Mouse (Mus musculus) hindbrain, embryonic 10.5 days (tissue): ENCODE data around the gene Mark4. TPM values are rescaled to one million over a fixed set of nuclear protein-coding genes. Genes with fewer than 3 reads are reported as not detected.

Experiments
- DNase-seq: peaks from one replicate; pipeline ENCODE4 v3.0.0-alpha.2; 2017; ENCODE audit warnings: low spot score
- H3K27ac ChIP-seq: fragments of 300-500 bp; sonication (generic); 2 replicates; pipeline ENCODE4 v1.5.1; 2016; ENCODE audit warnings: mild to moderate bottlenecking, moderate library complexity
- H3K27me3 ChIP-seq: fragments of 300-500 bp; sonication (generic); 2 replicates; pipeline ENCODE4 v1.6.1; 2016; ENCODE audit warnings: mild to moderate bottlenecking; ENCODE audit not compliant: poor library complexity, insufficient read depth, severe bottlenecking
- H3K36me3 ChIP-seq: fragments of 300-500 bp; sonication (generic); 2 replicates; pipeline ENCODE4 v1.6.1; 2016; ENCODE audit warnings: mild to moderate bottlenecking, moderate library complexity
- H3K4me1 ChIP-seq: fragments of 300-500 bp; sonication (generic); replicated peaks from 2 replicates; pipeline ENCODE4 v1.6.1; 2016; ENCODE audit warnings: mild to moderate bottlenecking
- H3K4me3 ChIP-seq: fragments of 300-500 bp; sonication (generic); 2 replicates; pipeline ENCODE4 v1.5.1; 2016; ENCODE audit warnings: mild to moderate bottlenecking, moderate library complexity
- H3K9me3 ChIP-seq: fragments of 300-500 bp; sonication (generic); 2 replicates; pipeline ENCODE4 v1.6.1; 2016; ENCODE audit warnings: mild to moderate bottlenecking, moderate library complexity
- WGBS: fragments of 180-500 bp; shearing (Covaris S2); methylation state at CpG from one replicate; pipeline ENCODE4 v1.1.7; 2016; 5-methylcytosine and 5-hydroxymethylcytosine counted together
- polyA plus RNA-seq: library from polyadenylated mRNA; unstranded; fragments of >200 nt; fragmentation: Nextera tagmentation; extraction: Ambion mirVana; gene quantifications from 2 replicates; pipeline ENCODE4 v1.2.1, GENCODE M21; 2016

Gene Mark4
- polyA plus RNA-seq, 1 experiment from 2014 or later: 13.6 TPM

GRCm38 (mm10) chr7:19402535-19403112, 56.0 kb downstream of the Mark4 start:
- Histone ChIP-seq H3K27me3 (peaks cover 81% of the 10 kb centered on the region), H3K4me3 (no peak overlapping the region), H3K4me1 (peaks cover 27% of the 10 kb centered on the region), H3K36me3 (no peaks in the 10 kb centered on the region), H3K27ac (no peak overlapping the region), H3K9me3 (peaks cover 11% of the 10 kb centered on the region)
- 80% methylated on average over 9 of the region's 9 CpGs for WGBS
- no peak for DNase-seq

DNA sequence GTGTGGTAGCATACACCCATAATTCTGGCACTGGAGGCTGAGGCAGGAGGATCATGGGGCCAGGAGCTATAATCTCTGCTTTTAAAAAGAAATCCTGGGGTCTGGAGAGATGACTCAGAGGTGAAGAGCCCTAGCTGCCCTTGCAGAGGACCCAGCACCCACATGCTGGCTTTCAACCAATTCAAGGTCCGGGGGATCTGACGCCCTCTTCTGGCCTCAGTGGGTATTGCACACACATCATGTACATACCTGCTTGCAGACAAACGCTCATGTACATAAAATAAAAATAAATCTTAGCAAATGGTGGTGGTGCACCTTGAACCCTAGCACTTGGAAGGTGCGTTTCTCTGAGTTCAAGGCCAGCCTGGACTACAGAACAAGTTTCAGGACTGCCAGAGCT, 57.7 kb downstream of the Mark4 start:
- peaks cover 27% of the 10 kb centered on the region for H3K4me1 ChIP-seq
- peaks cover 11% of the 10 kb centered on the region for H3K9me3 ChIP-seq
- no peak for DNase-seq
- H3K27ac ChIP-seq: no peak overlapping the region
- H3K4me3 ChIP-seq: no peak overlapping the region
- no peaks in the 10 kb centered on the region for H3K36me3 ChIP-seq
- 80% methylated on average over 4 of the region's 4 CpGs for WGBS
- peaks cover 71% of the 10 kb centered on the region for H3K27me3 ChIP-seq

DNA sequence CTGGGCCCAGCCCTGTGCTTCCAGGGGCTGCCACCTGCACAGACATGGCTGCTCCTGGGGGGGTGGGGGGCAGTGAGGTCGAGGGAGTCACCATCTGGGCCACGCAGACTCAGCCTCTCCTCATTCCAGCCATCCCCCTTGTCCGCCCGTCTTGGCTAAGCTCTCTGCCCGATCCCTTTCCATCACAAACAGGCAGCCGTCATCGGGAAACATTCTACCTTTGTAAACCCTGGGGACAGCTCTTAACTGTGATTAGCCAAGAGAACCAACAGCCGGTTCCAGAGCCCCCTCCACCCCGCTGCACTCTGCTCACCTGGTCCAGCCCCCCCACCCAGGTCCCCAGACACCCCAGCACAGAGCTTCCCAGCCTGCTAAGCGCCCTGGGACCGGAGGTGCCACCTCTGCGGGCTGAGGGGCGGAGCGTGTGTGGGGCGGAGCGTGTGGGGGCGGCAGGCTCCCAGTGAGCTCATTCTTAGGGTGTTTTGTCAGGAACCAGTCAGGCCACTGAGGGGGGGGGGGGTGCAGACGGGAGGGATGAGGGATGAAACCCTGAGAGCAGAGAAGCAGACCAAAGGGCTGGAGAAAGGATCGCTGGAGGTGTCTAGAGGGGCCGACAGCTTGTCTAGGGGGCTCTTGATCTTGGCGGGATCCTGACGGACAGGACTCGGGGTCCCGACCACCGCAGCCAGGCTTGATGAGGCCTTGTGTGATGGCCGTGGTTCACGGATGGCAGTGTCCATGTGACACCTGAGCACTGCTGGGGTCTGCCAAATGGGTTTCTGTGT, 58.9 kb downstream of the Mark4 start:
- H3K36me3 ChIP-seq: peaks cover 12% of the 10 kb centered on the region

DNA sequence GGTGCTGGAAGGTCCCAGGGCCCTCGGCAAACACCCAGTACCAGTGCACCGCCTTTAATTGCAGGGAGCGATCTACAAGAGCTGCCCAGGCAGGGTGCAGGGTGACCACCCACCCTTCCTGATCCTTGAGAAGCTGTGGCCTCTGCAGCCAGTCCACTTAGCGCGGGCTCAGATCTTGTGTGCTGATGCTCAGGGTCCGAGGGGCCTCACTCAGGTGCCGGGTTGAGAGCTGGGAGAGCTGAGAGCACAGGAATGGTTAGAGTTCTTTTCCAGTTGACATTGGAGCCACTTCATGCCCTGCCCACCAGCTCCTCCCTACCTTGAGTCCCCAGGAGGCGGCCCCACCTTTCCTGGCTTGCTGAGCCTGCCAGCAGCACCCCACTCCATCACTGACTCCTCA, 64.1 kb downstream of the Mark4 start:
- peaks cover 7% of the 10 kb centered on the region for H3K4me1 ChIP-seq
- H3K27ac ChIP-seq: no peak overlapping the region; the same call in 1 of the 2 replicates
- peaks cover 9% of the 10 kb centered on the region for H3K27me3 ChIP-seq
- WGBS: 90% methylated on average over 8 of the region's 8 CpGs
- H3K9me3 ChIP-seq: no peaks in the 10 kb centered on the region
- H3K36me3 ChIP-seq: peaks cover 64% of the 10 kb centered on the region
- H3K4me3 ChIP-seq: no peak overlapping the region
- DNase-seq: no peak

More for the DNA sequence above, 58.9 kb downstream of the Mark4 start:
- H3K27me3 ChIP-seq: peaks cover 60% of the 10 kb centered on the region
- peak overlapping the region; percentile 35; the same call in 1 of the 2 replicates for H3K27ac ChIP-seq
- WGBS: 4% methylated on average over 27 of the region's 27 CpGs
- peaks cover 23% of the 10 kb centered on the region for H3K4me1 ChIP-seq
- peak; percentile 35 for DNase-seq
- peak overlapping the region; percentile 48 for H3K4me3 ChIP-seq
- H3K9me3 ChIP-seq: peaks cover 11% of the 10 kb centered on the region

DNA sequence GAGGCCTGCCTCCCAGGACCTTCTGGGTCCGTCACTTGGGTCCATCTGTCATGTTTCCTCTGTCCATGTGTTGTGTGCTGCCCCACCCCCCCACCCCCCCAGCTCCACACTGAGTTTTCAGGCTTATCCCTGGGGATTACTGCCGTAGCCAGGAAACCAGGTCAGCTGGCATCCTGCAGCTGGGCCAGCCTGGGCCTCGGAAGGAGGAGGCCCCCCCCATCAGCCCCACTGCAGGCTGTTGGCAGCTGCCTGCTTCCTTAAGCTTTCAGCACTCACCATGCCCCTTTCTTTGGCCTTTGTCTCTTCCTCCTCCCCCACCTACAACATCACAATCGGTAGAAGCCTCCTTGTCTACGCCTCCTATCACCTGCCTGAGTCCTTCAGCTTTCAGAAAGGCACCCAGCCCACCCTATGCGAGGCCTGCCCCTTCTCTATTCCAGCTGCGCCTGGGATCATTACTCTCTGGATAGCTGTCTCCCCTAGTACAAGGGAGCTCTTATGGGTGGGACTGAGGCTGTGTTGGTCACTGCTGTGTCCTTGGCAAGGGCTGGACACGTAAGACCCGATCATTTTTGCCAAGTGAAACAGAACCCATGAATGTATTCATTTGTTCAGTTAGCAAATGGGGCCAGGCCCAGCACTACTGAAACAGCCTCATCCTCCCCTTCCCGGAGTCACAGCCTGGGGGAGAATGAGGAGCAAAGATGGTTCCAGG, 69.8 kb downstream of the Mark4 start:
- no peak for DNase-seq
- 76% methylated on average over 10 of the region's 10 CpGs for WGBS
- Histone ChIP-seq H3K27ac (peak overlapping the region; percentile 59; the same call in 1 of the 2 replicates), H3K4me3 (no peak overlapping the region), H3K4me1 (peaks cover 13% of the 10 kb centered on the region), H3K36me3 (peaks cover 100% of the 10 kb centered on the region), H3K9me3 (no peaks in the 10 kb centered on the region), H3K27me3 (no peaks in the 10 kb centered on the region)

DNA sequence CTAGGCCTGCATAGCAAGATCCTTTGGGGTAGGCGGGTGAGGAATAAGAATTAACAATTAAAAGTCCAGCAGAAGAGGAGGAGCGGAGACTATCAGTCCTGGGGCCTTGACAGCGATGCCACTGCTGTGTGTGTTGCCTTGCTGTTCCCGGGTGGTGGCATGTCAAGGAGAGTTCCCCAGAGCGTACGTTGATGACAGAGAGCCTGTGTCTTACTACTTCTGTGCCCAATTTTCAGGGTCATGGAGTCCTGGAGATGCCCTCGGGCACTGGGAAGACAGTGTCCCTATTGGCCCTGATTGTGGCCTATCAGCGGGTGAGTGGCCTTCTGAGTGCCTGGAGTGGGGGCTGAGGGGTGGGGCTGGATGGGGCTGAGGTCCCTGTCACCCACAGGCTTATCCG, 74.9 kb downstream of the Mark4 start:
- H3K27me3 ChIP-seq: no peaks in the 10 kb centered on the region
- H3K36me3 ChIP-seq: peaks cover 51% of the 10 kb centered on the region
- 84% methylated on average over 9 of the region's 9 CpGs for WGBS
- no peak for DNase-seq
- H3K4me3 ChIP-seq: peak overlapping the region; percentile 96; the same call in 1 of the 2 replicates
- H3K4me1 ChIP-seq: peaks cover 27% of the 10 kb centered on the region
- H3K9me3 ChIP-seq: no peaks in the 10 kb centered on the region
- H3K27ac ChIP-seq: no peak overlapping the region

- peaks cover 46% of the 10 kb centered on the region for H3K36me3 ChIP-seq
- H3K27ac ChIP-seq: peak overlapping the region; percentile 84
- no peak for DNase-seq
- WGBS: 0% methylated on average over 37 of the region's 37 CpGs
- H3K4me1 ChIP-seq: peaks cover 20% of the 10 kb centered on the region
- H3K4me3 ChIP-seq: peak overlapping the region; percentile 96
- H3K27me3 ChIP-seq: no peaks in the 10 kb centered on the region
- no peaks in the 10 kb centered on the region for H3K9me3 ChIP-seq
These were observed 76.5 kb downstream of the Mark4 start for GRCm38 (mm10) chr7:19382166-19382541.

DNA sequence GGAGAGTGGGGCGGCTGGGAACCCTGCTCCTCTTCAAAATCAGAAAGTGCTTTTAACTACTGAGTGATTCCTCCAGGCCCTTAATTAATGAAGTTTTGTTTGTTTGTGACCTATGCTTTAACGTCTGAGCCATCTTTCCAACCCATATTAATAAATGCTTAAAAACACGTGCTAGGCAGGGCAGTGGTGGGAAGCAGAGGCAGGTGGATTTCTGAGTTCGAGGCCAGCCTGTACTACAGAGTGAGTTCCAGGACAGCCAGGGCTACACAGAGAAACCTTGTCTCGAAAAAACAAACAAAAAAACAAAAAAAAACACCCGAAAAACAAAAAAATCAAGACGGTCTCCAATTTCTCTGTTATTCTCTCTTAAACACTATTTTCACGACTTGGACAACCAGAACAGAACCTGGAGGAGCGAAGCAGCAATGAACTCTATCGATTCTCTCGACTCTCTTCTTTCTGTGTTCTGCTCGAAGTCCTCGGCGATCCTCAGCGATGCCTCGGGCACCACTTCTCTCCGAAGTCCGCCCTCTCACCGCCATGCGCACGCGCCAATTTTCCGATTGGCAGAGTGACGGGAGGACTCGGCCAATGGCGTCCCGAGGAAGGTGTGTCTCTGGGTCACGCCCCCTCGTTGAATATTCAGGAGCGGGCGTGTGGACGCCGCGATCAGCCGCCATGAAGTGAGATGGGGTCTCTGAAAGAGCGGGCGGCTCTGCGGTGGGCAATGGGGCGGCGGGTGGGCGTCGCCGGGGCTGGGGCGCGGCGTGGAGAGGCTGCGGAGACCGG, 77.0 kb downstream of the Mark4 start, which contains the start of gene Ercc2:
TSS of gene Ercc2 (plus strand) at position 634 of the 789 bp plus-strand sequence.
- H3K27me3 ChIP-seq: no peaks in the 10 kb centered on the region
- H3K4me1 ChIP-seq: peaks cover 20% of the 10 kb centered on the region
- peak within 1 kb of the TSS; percentile 96 for H3K4me3 ChIP-seq
- DNase-seq: peak; percentile 100
- no peaks in the 10 kb centered on the region for H3K9me3 ChIP-seq
- WGBS: 6% methylated on average over 48 of the region's 48 CpGs
- peaks cover 40% of the 10 kb centered on the region for H3K36me3 ChIP-seq
- H3K27ac ChIP-seq: peak within 1 kb of the TSS; percentile 84

DNA sequence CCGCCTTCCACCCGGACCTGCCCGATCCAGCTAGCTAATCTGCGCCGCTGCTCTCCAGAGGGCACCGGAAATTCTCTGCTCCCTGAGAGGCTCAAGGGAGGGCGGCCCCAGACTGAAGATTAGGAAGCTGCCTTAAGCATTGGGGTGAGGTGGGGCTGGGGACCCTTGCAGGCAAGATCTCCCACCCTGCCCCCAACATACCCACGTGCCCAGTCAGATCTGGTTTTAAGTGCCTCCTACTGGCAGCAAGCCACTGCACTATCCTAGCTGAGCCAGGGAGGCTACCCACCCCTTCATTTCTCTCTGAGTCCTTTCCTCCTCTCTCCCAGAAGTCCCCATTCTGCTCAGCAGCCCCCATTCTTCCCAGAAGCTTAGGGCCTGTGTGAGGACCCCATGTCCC, 80.6 kb downstream of the Mark4 start:
- H3K27ac ChIP-seq: no peak overlapping the region
- WGBS: 64% methylated on average over 8 of the region's 8 CpGs
- DNase-seq: no peak

GRCm38 (mm10) chr7:19376019-19376418, 82.6 kb downstream of the Mark4 start:
- WGBS: 87% methylated on average over 4 of the region's 4 CpGs

More for the DNA sequence above, 80.6 kb downstream of the Mark4 start:
- peaks cover 32% of the 10 kb centered on the region for H3K36me3 ChIP-seq
- H3K4me3 ChIP-seq: no peak overlapping the region
- H3K4me1 ChIP-seq: peaks cover 10% of the 10 kb centered on the region
- H3K9me3 ChIP-seq: no peaks in the 10 kb centered on the region
- H3K27me3 ChIP-seq: no peaks in the 10 kb centered on the region

GRCm38 (mm10) chr7:19375368-19375767, 83.3 kb downstream of the Mark4 start:
- peaks cover 4% of the 10 kb centered on the region; the same call in 1 of the 2 replicates for H3K27me3 ChIP-seq
- WGBS: 73% methylated on average over 18 of the region's 18 CpGs
- no peaks in the 10 kb centered on the region for H3K9me3 ChIP-seq
- no peak overlapping the region for H3K4me3 ChIP-seq
- H3K4me1 ChIP-seq: peaks cover under 1% of the 10 kb centered on the region; the same call in 1 of the 2 replicates
- H3K36me3 ChIP-seq: peaks cover 37% of the 10 kb centered on the region
- no peak for DNase-seq
- H3K27ac ChIP-seq: no peak overlapping the region

More at GRCm38 (mm10) chr7:19376019-19376418, 82.6 kb downstream of the Mark4 start:
- DNase-seq: no peak
- Histone ChIP-seq H3K9me3 (no peaks in the 10 kb centered on the region), H3K27ac (no peak overlapping the region), H3K4me3 (no peak overlapping the region), H3K36me3 (peaks cover 37% of the 10 kb centered on the region), H3K4me1 (no peaks in the 10 kb centered on the region), H3K27me3 (no peaks in the 10 kb centered on the region)
